Mouse (Mus musculus): ENCODE results near the gene Spem2. TPM values are rescaled to one million over a fixed set of nuclear protein-coding genes. Genes with fewer than 3 reads are reported as not detected.
"Not testable (repeated sequence)": the region's sequence is repeated elsewhere in the genome, so short reads cannot be mapped to it uniquely, and the experiment has no call there.

The Spem2 gene
- total RNA-seq (2021): not detected
- long read RNA-seq, experiment 1: 0 reads
- long read RNA-seq, experiment 2: 0 reads

DNA sequence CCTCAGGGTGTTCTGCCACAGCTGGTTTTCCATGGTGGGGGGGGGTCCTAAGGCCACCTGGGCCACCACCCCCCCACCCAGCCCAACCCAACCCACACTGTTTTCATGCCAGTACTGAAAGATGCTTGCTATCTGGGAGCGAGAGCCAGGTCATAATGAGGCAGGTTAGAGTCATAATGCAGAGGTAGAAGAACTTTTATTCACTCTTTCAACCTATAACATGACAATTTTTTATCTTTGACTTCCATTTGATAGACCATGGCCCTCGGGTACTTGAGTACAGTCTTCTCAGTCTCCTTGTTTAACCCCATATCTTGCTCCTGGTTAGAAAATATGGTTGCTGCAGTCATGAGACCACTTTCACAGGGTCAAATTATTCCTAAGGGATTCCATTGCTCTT, at the start of gene Spem2:
TSS of gene Spem2 (minus strand) at position 101 of the 400 bp plus-strand sequence.
- no peak for DNase-seq
- intact Hi-C loops (cut with DNase I): no loop called here

DNA sequence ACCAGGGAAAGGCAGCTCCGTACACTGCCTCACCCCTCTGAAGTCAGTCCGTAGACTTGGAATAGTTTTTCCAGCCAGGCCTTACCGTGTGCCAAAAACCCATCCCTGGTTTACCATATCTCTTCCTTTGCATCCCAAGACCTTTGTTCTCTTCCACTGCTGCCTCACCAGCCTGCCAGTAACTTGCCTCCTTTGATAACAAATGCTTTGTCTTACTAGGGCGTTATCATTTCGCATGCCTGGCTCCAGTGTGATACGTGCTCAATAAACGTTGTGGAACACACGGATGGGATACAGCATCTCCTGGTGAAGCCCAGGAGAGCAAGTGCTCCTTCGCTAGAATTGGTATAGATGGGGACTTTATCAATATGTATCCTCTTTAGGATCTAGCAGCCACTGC, 49.1 kb upstream of the Spem2 start:
- DNase-seq: no peak
- intact Hi-C loops (cut with DNase I): no loop called here

DNA sequence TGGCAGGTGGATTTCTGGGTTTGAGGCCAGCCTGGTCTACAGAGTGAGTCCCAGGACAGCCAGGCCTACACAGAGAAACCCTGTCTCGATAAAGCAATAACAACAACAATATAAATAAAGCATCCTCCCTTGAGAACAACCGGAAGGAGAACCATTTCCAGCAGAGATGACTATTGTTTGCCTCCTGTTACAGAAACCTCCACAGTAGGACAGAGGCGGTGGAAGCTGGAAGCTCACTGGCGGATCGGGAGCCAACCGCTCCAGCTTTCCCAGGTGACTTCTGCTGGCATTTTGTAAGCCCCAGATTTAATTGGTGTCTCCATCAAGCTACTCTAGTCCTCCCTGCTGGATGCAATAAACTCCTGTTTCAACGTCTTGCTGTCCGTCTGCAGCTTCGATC, 47.3 kb upstream of the Spem2 start:
- intact Hi-C loops (cut with DNase I): no loop called here

DNA sequence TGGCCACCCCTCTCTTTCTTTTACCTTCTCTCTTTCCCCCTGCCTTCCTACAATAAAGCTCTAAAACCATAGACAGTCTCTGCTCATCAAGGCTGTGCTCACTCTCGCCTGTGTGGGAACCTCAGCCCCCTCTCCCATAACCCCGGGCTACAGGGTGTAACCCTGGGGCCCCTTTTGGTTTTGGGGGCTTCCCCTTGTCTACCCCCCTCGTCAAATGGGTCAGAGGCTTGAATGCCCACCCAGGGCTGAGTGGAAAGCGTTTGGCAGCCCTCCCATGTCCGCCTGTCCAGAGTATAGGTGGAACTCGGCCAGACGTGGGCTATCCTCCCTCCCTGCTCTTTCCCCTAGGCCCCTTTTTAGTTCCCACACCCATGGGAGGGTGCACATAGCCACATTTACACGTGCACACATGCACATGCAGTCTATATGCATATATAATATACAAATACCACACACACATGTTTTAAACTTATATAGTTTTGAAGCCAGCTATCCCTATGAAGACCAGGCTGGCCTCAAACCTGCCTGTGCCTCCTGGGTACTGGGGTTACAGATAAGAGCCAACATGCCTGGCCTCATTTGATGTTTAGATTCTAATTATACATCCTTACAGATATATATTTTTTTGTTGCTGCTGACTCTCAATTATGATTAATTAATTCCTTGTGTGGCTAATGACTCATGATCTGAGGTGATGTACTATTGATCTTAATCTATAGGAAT, 46.0 kb upstream of the Spem2 start:
- DNase-seq: no peak
- intact Hi-C loops (cut with DNase I): no loop called here

More for the DNA sequence above, 47.3 kb upstream of the Spem2 start:
- no peak for DNase-seq

DNA sequence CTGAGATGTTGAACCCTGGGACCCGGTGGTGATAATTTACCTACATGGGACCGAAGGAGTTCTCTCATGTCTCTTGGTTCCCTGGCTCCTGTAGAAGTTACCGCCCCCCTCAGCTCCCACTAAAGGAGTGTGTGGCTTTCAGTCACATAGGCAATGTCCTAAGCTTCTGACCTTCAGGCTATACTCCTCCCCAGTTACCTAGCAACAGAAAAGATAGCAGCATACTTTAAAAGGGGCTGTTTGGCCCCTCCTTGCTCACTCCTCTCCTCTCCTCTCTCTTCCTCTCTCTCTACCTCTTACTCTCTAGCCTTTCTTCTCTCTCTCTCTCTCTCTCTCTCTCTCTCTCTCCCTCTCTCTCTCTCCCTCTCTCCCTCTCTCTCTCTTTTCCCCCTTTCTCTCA, 45.5 kb upstream of the Spem2 start:
- intact Hi-C loops (cut with DNase I); DNase-seq: not testable (repeated sequence)

DNA sequence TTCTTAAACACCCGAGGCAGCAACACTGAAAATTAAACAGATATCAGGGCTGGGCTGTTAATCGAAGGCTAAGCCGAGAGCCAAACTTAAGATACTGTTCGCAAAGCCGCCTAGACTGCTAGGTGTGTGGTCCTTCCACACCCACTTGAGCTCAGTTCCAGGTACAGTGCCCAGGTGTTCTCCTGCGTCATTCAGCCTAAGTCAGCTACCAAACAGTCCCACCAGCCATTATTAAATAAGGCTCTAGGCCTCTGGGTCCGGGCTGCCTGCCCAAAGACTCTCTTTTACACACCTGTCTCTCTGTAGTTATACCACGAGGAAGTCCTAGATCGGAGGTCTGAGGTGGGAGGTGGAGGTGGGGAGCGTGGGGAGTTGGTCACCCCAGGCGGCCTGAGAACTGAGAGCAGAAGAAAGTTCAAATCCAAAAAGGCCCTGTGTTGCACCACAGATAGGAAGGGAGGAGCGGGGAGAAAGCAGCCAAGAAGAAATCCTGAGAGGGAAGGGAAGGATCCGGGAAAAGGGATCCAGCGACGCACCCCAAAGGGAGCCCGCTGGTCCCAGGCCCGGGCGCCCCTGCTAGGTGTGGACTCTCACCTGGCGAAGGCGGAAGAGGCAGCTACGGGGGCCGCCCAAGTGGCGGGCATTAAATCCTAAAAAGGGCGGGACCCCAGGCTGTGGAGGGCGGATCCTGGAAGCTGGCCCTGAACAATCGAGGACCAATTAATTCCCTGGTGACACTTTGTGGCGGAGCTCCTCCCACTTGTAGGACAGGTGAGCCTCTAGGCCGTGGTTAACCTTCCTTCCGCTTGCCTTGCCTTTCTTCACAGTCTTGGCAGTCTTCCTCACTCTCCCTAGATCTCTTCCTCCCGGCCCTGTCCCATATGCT, 40.1 kb upstream of the Spem2 start, which contains the start of gene Tnk1:
TSS of gene Tnk1 (minus strand) at position 618 of the 886 bp plus-strand sequence.
- DNase-seq: no peak
- intact Hi-C loops (cut with DNase I): no loop called here

DNA sequence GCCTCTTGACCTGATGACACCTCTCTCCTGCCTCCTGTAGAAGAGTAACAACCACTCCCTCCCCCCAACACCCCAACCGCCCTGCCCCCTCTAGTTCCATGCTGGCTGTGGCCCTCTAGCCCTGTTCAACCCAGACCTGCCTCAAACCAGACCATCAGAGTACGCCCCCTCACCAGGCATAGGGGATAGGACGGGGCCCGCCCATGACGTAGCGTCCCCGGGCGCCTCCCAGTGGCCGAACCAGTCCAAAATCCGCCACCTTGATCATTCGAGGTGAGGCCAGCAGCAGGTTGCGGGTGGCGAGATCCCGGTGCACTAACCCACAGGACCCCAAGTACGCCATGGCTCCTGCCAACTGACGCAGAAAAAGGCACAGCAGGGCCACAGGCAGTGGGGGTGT, 37.1 kb upstream of the Spem2 start:
- intact Hi-C loops (cut with DNase I): no loop called here
- DNase-seq: peak in 1 of 2 experiments; percentile 20

DNA sequence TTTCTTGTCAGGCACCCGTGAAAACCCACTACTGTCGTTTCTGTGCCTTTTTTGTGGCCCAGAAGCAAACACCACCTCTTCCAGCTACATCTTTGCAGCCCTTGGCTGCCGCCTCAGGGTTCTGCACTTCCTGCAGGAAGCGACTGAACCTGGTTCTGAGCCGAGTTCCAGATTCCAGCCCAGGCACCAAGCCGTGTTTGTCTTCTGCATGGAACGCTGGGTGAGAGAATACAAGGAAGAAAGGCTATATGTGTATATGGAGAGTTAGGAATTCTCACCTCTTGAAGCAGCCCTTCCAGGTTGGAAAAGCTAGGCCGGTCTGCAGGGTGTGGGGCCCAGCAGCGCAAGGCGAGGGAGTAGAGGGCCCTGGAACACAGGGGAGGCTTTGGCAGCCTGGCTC, 36.4 kb upstream of the Spem2 start:
- intact Hi-C loops (cut with DNase I): no loop called here
- no peak for DNase-seq

DNA sequence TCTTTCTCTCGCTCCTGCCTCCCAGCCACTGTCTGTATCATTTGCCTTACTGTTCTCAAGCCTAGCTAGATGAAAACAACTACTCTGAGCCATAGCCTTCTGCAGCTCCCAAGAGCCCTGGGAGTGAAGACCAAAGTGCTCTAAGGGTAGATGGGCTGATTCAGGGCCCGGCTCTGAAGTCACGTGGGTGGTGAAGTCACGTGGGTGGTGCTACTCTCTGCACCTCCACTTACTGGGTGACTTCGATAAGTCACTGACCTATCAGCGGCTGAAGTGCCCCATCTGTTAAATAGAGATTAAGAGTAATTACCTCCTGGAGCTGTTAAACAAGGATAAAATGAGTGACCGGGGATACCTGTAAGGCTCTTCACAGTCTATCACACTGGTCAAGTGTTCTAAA, 35.7 kb upstream of the Spem2 start:
- no peak for DNase-seq
- intact Hi-C loops (cut with DNase I): no loop called here

DNA sequence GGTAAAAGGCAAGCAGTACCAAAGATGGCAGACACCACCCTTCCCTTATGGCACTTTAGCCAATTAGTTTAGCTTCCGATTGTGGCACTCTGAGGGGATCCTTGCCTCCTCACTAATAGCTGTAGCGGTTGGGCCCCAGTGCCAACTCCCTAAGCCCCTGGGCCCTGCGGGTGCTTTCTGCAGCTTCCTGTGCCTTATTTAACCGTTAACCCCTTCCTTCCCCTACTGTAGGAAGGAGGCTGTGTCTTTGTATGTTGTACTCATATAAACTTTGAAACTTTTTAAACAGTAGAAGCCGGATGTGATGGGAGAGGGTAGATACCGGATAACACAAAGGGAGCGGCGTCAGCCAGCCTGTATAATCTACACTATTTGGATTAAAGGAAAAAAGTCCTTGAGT, 32.5 kb upstream of the Spem2 start:
- DNase-seq: no peak
- intact Hi-C loops (cut with DNase I): no loop called here

DNA sequence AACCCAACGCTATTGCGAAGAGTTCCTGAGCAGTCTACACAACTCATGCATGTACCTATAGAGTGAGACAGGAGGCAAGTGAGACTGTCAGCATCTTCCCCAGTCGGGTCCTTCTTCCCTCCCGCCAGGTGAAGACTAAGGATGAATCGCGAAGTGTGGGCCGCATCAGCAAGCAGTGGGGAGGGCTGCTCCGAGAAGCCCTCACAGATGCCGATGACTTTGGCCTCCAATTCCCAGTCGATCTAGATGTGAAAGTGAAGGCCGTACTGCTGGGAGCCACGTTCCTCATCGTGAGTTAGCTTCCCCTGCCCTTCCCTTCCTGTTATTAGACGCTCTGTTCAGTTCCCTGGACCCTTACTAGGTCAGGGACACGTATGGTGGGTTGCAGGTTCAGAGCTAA, 31.6 kb upstream of the Spem2 start:
- DNase-seq: no peak
- intact Hi-C loops (cut with DNase I): no loop called here

DNA sequence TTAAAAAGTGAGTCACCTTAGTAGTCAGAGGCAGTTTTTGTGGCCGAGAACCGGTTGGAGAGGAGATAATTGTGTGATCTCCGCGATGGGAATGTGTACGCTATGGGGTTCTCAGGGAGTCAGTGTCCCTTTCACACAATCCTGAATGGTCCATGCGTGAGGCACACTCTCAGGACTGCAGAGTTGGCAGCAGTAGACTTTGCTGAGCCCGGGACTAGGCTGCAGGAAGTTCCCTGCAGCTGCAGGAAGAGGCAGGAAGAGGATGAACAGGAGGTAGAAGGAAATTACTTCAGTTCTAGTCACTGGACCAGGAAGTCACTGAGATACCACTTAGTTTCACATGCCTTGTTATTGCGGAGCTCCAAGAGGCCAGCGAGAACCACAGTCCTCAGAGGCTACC, 30.9 kb upstream of the Spem2 start:
- no peak for DNase-seq
- intact Hi-C loops (cut with DNase I): no loop called here

DNA sequence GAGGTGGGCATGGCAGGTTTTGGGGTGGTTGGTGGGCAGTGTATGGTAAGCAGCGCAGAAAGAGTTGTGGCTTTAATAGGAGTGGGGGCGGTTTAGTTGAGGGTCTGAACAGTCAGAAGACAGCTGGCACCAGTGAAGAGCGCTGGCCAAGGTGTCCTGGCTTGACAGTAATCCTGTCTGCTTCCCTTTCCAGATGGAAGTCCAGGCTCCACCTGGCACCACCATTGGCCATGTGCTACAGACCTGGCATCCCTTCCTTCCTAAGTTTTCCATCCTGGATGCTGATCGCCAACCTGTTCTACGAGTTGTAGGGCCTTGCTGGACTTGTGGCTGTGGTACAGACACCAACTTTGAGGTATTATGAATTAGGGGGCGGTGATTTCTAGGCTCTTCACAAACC, 29.8 kb upstream of the Spem2 start:
- no peak for DNase-seq
- intact Hi-C loops (cut with DNase I): no loop called here

DNA sequence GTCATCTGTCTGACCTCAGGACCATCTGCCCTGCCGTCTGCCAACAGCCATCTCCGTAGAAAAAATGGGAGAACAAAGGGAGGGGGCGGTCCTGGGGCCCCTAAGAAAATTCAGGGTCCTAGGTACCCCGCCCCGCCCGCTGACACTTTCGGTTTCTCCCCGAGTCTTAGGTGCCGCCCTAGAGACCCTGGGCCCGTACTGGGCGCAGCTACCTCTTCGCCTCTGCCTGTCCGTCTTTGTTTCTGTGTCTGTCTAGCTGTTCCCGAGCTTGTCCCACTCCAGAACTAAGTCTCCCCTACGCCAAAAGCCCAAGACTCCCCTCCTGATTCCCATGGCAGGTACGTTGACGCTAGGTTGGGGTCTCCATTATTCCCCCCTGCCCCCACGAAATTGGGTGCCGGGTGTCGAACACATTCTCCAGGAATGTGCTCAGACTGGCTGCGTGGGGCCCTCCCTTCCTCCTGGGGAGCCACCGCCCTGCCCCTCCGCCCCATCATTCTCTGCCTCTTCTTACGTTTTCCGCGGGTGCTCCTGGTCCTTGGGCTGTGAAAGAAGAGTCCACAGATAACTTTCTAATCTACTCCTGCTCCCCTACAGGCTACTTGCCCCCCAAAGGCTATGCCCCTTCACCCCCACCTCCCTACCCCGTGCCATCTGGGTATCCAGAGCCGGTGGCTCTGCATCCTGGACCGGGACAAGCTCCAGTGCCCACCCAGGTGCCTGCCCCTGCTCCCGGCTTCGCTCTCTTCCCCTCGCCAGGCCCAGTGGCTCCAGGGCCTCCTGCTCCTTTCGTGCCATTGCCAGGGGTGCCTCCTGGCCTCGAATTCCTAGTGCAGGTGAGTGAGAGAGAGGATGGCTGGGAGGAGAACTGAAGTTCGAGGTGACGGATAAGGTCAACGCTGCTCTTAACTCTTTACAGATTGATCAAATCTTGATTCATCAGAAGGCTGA, 28.7 kb upstream of the Spem2 start:
- intact Hi-C loops (cut with DNase I): no loop called here
- DNase-seq: no peak

DNA sequence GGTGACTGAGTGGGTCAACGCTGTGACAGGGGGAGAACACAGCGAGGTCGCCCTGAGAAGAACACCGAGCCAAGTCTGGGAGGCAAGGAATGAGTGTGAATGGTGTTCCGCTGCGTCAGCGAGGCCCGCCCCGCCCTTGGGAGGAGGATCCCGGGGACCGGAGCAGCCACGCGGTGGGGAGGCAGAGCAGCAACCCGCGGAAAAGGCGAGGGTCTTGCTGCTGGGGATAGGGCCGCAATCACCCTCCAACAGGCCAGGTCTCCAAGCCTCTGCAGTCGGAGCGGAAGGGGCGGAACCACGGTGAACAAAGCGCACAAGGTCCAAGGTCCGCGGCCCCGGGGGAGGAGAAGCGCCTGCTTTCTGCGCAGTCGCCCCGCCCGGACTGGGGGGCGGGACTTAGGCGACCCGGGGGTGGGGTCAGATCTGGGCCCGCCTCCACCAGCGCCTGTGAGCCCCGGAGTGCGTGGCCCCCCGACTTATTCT, 28.0 kb upstream of the Spem2 start, which contains the start of gene Plscr3:
TSS of gene Plscr3 (plus strand) at position 179 of the 483 bp plus-strand sequence.
- peak; percentile 87 to 92 for DNase-seq
- intact Hi-C loops (cut with DNase I): no loop called here

DNA sequence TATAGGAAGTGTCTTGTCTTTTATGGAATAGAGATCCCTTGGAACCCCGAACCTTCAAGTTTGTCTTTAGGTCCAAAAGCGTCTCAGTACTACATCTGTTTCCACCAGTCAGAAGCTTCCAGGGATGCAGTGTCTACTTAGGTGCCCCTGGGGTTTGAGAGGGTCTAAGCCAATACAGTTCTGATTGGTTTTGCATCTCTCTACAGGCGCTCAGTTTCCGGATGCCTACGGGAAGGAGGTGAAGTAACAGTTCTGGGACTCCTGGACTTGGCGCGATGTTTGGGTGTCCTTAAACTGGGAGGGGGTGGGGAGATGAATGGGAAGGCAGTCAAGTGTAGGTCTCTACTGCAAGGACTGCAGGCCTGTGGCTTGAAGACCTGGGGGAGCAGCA, 20.4 kb upstream of the Spem2 start:
- intact Hi-C loops (cut with DNase I): loop anchor here (5.0 kb wide), 1 partner anchor 36 kb away; the partner anchor contains the start of gene Fgf11
- DNase-seq: no peak

DNA sequence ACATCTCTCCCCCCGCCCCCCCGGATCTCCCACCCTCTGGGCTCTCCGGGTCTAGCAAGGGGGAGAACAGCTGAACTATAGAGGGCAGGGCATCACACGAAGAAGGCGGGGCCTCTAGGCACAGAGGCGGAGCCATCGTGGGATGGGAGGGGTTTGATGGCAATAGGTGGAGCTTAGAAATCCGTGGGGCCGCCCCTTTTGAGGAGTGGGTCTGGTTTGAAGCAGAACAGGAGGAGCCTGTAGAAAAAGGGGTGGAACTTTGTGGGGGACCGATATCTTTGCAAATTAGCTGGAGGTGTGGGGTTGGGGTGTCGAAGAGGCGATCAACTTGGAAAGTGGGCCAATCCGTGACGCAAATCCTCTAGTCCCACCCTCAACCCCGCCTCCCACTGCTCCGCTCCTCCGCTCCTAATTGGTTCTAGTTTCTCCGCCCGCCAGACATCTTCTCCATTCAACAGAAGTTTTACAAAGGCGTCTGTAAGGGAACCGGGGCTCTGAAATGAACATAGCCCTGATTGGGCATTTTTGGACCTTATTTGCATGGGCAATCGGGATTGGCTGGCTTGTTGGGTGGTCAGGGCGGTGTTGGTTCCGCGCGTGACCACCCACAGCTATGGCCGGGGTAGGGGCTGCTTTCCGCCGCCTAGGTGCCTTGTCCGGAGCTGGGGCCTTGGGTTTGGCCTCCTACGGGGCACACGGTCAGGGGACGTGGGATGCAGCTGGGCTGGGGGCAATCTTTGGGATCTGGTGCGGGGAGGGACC, 19.9 kb upstream of the Spem2 start, which contains the start of gene Tmem256:
TSS of gene Tmem256 (plus strand) at position 563 of the 762 bp plus-strand sequence.
- peak; percentile 90 to 96 for DNase-seq
- intact Hi-C loops (cut with DNase I): loop anchor here (5.0 kb wide), 1 partner anchor 36 kb away; the partner anchor contains the start of gene Fgf11

DNA sequence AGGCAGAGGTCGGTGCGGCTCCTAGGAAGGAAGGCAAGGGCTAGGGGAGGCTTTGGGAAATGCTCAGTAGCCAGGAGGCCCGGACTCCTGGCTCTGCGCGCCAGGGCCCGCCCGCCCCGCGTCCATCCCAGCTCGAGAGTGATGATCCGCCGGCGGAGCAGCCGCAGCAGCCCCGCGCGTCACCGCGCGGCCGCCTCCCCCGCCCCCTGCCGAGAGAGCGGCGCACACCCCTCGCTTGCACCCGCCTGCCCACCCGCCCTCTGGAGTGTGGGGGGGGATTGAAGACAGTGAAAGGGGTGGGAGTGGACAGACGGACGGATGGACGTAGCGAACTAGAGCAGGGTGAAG, 19.3 kb upstream of the Spem2 start, which contains the start of gene Nlgn2:
TSS of gene Nlgn2 (minus strand) at position 181 of the 348 bp plus-strand sequence.
- DNase-seq: no peak
- intact Hi-C loops (cut with DNase I): loop anchor here (5.0 kb wide), 1 partner anchor 35 kb away; the partner anchor contains the start of gene Fgf11

Measured in gastrocnemius, postnatal 36 days (tissue).